Mouse (Mus musculus): ENCODE measurements around the gene Bbox1. TPM values are rescaled to one million over a fixed set of nuclear protein-coding genes. Genes with fewer than 3 reads are reported as not detected.
A peak's percentile ranks its signal among the peaks of the same experiment; 100 is the strongest.

The Bbox1 gene
- 0.31 TPM in 1 of 2 replicates, not detected in the other for polyA plus RNA-seq (2016; fragmentation: Nextera tagmentation; extraction: Ambion mirVana)

- H3K4me1 ChIP-seq, result no peaks in the 10 kb centered on the region
- H3K9me3 ChIP-seq, result no peaks in the 10 kb centered on the region
- 77% methylated on average over 6 of the region's 6 CpGs for WGBS
- DNase-seq (ENCODE audit: low spot score), result no peak
- no peak within 1 kb of the TSS for H3K27ac ChIP-seq
- no peak within 1 kb of the TSS for H3K4me3 ChIP-seq
- H3K27me3 ChIP-seq (ENCODE audit: insufficient read depth, poor library complexity, severe bottlenecking), result no peaks in the 10 kb centered on the region
- no peaks in the 10 kb centered on the region for H3K36me3 ChIP-seq
These were observed at the start of gene Bbox1 for GRCm38 (mm10) chr2:110314509-110315155. Gene Bbox1, minus strand, starts transcription at chr2:110314560.

GRCm38 (mm10) chr2:110363855-110364254 is 49.5 kb upstream of the Bbox1 start:
- Histone ChIP-seq H3K27ac (no peak overlapping the region), H3K4me3 (no peak overlapping the region), H3K27me3 (ENCODE audit: insufficient read depth, poor library complexity, severe bottlenecking) (peaks cover 8% of the 10 kb centered on the region), H3K4me1 (0 out of 2 replicates have a peak, but pooled peaks cover 4% of the 10 kb centered on the region), H3K36me3 (no peaks in the 10 kb centered on the region), H3K9me3 (no peaks in the 10 kb centered on the region)
- 84% methylated on average over 3 of the region's 3 CpGs for WGBS
- no peak for DNase-seq (ENCODE audit: low spot score)

- peak within 1 kb of the TSS; percentile 63 for H3K4me3 ChIP-seq
- H3K27ac ChIP-seq, result peak within 1 kb of the TSS; percentile 79
- 2% methylated on average over 33 of the region's 33 CpGs for WGBS
- DNase-seq (ENCODE audit: low spot score), result peak; percentile 80
- no peaks in the 10 kb centered on the region for H3K9me3 ChIP-seq
- no peaks in the 10 kb centered on the region for H3K36me3 ChIP-seq
- H3K27me3 ChIP-seq (ENCODE audit: insufficient read depth, poor library complexity, severe bottlenecking), result peaks cover 8% of the 10 kb centered on the region
- 0 out of 2 replicates have a peak, but pooled peaks cover 4% of the 10 kb centered on the region for H3K4me1 ChIP-seq
These were observed 48.3 kb upstream of the Bbox1 start, which contains the start of gene Fibin for GRCm38 (mm10) chr2:110362432-110363283. Gene Fibin, minus strand, starts transcription at chr2:110363183.

- no peak overlapping the region for H3K27ac ChIP-seq
- no peak overlapping the region for H3K4me3 ChIP-seq
- no peaks in the 10 kb centered on the region for H3K36me3 ChIP-seq
- H3K4me1 ChIP-seq, result no peaks in the 10 kb centered on the region
- no peaks in the 10 kb centered on the region for H3K27me3 ChIP-seq (ENCODE audit: insufficient read depth, poor library complexity, severe bottlenecking)
- H3K9me3 ChIP-seq, result no peaks in the 10 kb centered on the region
- 83% methylated on average over 5 of the region's 5 CpGs for WGBS
- no peak for DNase-seq (ENCODE audit: low spot score)
These were observed 39.1 kb upstream of the Bbox1 start for GRCm38 (mm10) chr2:110353302-110353970.

- no peaks in the 10 kb centered on the region for H3K4me1 ChIP-seq
- H3K4me3 ChIP-seq, result no peak overlapping the region
- no peaks in the 10 kb centered on the region for H3K9me3 ChIP-seq
- 66% methylated on average over 5 of the region's 5 CpGs for WGBS
- no peaks in the 10 kb centered on the region for H3K27me3 ChIP-seq (ENCODE audit: insufficient read depth, poor library complexity, severe bottlenecking)
- DNase-seq (ENCODE audit: low spot score), result peak; percentile 72
- no peaks in the 10 kb centered on the region for H3K36me3 ChIP-seq
- no peak overlapping the region for H3K27ac ChIP-seq
These were observed 37.5 kb upstream of the Bbox1 start for GRCm38 (mm10) chr2:110351843-110352251.

GRCm38 (mm10) chr2:110351406-110351805 is 37.0 kb upstream of the Bbox1 start:
- 58% methylated on average over 1 of the region's 1 CpGs for WGBS
- Histone ChIP-seq H3K9me3 (no peaks in the 10 kb centered on the region), H3K4me1 (no peaks in the 10 kb centered on the region), H3K27me3 (ENCODE audit: insufficient read depth, poor library complexity, severe bottlenecking) (no peaks in the 10 kb centered on the region), H3K36me3 (no peaks in the 10 kb centered on the region), H3K4me3 (no peak overlapping the region), H3K27ac (no peak overlapping the region)
- no peak for DNase-seq (ENCODE audit: low spot score)

GRCm38 (mm10) chr2:110328953-110329352 is 14.6 kb upstream of the Bbox1 start:
- Histone ChIP-seq H3K36me3 (no peaks in the 10 kb centered on the region), H3K4me3 (no peak overlapping the region), H3K4me1 (no peaks in the 10 kb centered on the region), H3K27me3 (ENCODE audit: insufficient read depth, poor library complexity, severe bottlenecking) (no peaks in the 10 kb centered on the region), H3K9me3 (no peaks in the 10 kb centered on the region), H3K27ac (no peak overlapping the region)
- DNase-seq (ENCODE audit: low spot score), result no peak

GRCm38 (mm10) chr2:110319949-110320348 is 5.6 kb upstream of the Bbox1 start:
- H3K27me3 ChIP-seq (ENCODE audit: insufficient read depth, poor library complexity, severe bottlenecking), result no peaks in the 10 kb centered on the region
- no peaks in the 10 kb centered on the region for H3K36me3 ChIP-seq
- H3K9me3 ChIP-seq, result no peaks in the 10 kb centered on the region
- 66% methylated on average over 4 of the region's 4 CpGs for WGBS
- no peak for DNase-seq (ENCODE audit: low spot score)
- H3K4me1 ChIP-seq, result no peaks in the 10 kb centered on the region
- H3K27ac ChIP-seq, result no peak overlapping the region
- H3K4me3 ChIP-seq, result no peak overlapping the region

- WGBS, result 69% methylated on average over 1 of the region's 1 CpGs
- Histone ChIP-seq H3K27me3 (ENCODE audit: insufficient read depth, poor library complexity, severe bottlenecking) (no peaks in the 10 kb centered on the region), H3K27ac (no peak overlapping the region), H3K4me3 (no peak overlapping the region), H3K4me1 (no peaks in the 10 kb centered on the region), H3K36me3 (no peaks in the 10 kb centered on the region), H3K9me3 (no peaks in the 10 kb centered on the region)
- no peak for DNase-seq (ENCODE audit: low spot score)
These were observed 4.9 kb upstream of the Bbox1 start for GRCm38 (mm10) chr2:110319266-110319665.

- H3K4me3 ChIP-seq, result no peak overlapping the region
- no peak overlapping the region for H3K27ac ChIP-seq
- DNase-seq (ENCODE audit: low spot score), result no peak
- H3K36me3 ChIP-seq, result no peaks in the 10 kb centered on the region
- WGBS, result 88% methylated on average over 1 of the region's 1 CpGs
- no peaks in the 10 kb centered on the region for H3K9me3 ChIP-seq
- no peaks in the 10 kb centered on the region for H3K4me1 ChIP-seq
- no peaks in the 10 kb centered on the region for H3K27me3 ChIP-seq (ENCODE audit: insufficient read depth, poor library complexity, severe bottlenecking)
These were observed 4.4 kb upstream of the Bbox1 start for GRCm38 (mm10) chr2:110318719-110319118.

GRCm38 (mm10) chr2:110316116-110316883 is 1.9 kb upstream of the Bbox1 start:
- H3K36me3 ChIP-seq, result no peaks in the 10 kb centered on the region
- H3K27ac ChIP-seq, result no peak overlapping the region
- DNase-seq (ENCODE audit: low spot score), result no peak
- H3K4me3 ChIP-seq, result no peak overlapping the region
- WGBS, result 56% methylated on average over 3 of the region's 3 CpGs
- no peaks in the 10 kb centered on the region for H3K4me1 ChIP-seq
- no peaks in the 10 kb centered on the region for H3K9me3 ChIP-seq
- no peaks in the 10 kb centered on the region for H3K27me3 ChIP-seq (ENCODE audit: insufficient read depth, poor library complexity, severe bottlenecking)

GRCm38 (mm10) chr2:110314074-110314473 is 286 bp downstream of the Bbox1 start:
- Histone ChIP-seq H3K9me3 (no peaks in the 10 kb centered on the region), H3K36me3 (no peaks in the 10 kb centered on the region), H3K27me3 (ENCODE audit: insufficient read depth, poor library complexity, severe bottlenecking) (no peaks in the 10 kb centered on the region), H3K27ac (no peak overlapping the region), H3K4me1 (no peaks in the 10 kb centered on the region), H3K4me3 (no peak overlapping the region)
- DNase-seq (ENCODE audit: low spot score), result no peak
- WGBS, result 71% methylated on average over 5 of the region's 5 CpGs
